Mouse (Mus musculus) lung, postnatal 0 days (tissue): ENCODE measurements around the gene Parvb. TPM values are rescaled to one million over a fixed set of nuclear protein-coding genes. Genes with fewer than 3 reads are reported as not detected.

ENCODE experiments used
- ATAC-seq: fragments of 200-750 bp; cut with Nextera tagmentation; 2 replicates; pipeline ENCODE4 v1.8.0; 2017; ENCODE audit warnings: moderate library complexity
- DNase-seq: peaks from one replicate; pipeline ENCODE4 v3.0.0-alpha.2; 2016; ENCODE audit warnings: low spot score
- H3K27ac ChIP-seq: fragments of 300-500 bp; sonication (generic); 2 replicates; pipeline ENCODE4 v1.5.1; 2014; ENCODE audit warnings: antibody characterized with exemption, mild to moderate bottlenecking, low read length, mixed read lengths
- H3K27me3 ChIP-seq: fragments of 300-500 bp; sonication (generic); replicated peaks from 2 replicates; pipeline ENCODE4 v1.6.1; 2014; ENCODE audit warnings: low read length, mixed read lengths; ENCODE audit not compliant: insufficient read depth
- H3K36me3 ChIP-seq: fragments of 300-500 bp; sonication (generic); 2 replicates; pipeline ENCODE4 v1.6.1; 2014; ENCODE audit warnings: low read length, mixed read lengths; ENCODE audit not compliant: insufficient read depth
- H3K4me1 ChIP-seq: fragments of 300-500 bp; sonication (generic); 2 replicates; pipeline ENCODE4 v1.6.1; 2014; ENCODE audit warnings: antibody characterized with exemption, low read depth, low read length, mixed read lengths; ENCODE audit not compliant: insufficient read depth
- H3K4me2 ChIP-seq: fragments of 300-500 bp; sonication (generic); replicated peaks from 2 replicates; pipeline ENCODE4 v1.6.1; 2014; ENCODE audit warnings: low read depth, mild to moderate bottlenecking, low read length, moderate library complexity, mixed read lengths
- H3K4me3 ChIP-seq: fragments of 300-500 bp; sonication (generic); 2 replicates; pipeline ENCODE4 v1.5.1; 2014; ENCODE audit warnings: low read depth, low read length
- H3K9ac ChIP-seq: fragments of 300-500 bp; sonication (generic); replicated peaks from 2 replicates; pipeline ENCODE4 v1.6.1; 2014; ENCODE audit warnings: low read depth, mild to moderate bottlenecking
- H3K9me3 ChIP-seq: fragments of 300-500 bp; sonication (generic); 2 replicates; pipeline ENCODE4 v1.6.1; 2016; ENCODE audit warnings: low read length, mixed read lengths
- CTCF ChIP-seq: IDR thresholded peaks from 2 replicates; pipeline ENCODE4 v1.5.1; 2016; ENCODE audit warnings: antibody characterized with exemption, mild to moderate bottlenecking
- EP300 ChIP-seq: IDR thresholded peaks from 2 replicates; pipeline ENCODE4 v1.6.1; 2016; ENCODE audit warnings: antibody characterized with exemption, mild to moderate bottlenecking, control low read depth
- whole genome bisulfite sequencing: fragments of 180-500 bp; shearing (Covaris S2); extraction: QIAGEN DNeasy Blood & Tissue Kit; methylation state at CpG from one replicate; pipeline ENCODE4 v1.1.7; 2014; 5-methylcytosine and 5-hydroxymethylcytosine counted together
- polyA plus RNA-seq: library from polyadenylated mRNA; unstranded; fragments of >200 nt; fragmentation: Nextera tagmentation; extraction: Ambion mirVana; gene quantifications from 2 replicates; pipeline ENCODE4 v1.2.1, GENCODE M21; 2015

Parvb gene
- polyA plus RNA-seq, 1 experiment from 2014 or later: 8.5 TPM

DNA sequence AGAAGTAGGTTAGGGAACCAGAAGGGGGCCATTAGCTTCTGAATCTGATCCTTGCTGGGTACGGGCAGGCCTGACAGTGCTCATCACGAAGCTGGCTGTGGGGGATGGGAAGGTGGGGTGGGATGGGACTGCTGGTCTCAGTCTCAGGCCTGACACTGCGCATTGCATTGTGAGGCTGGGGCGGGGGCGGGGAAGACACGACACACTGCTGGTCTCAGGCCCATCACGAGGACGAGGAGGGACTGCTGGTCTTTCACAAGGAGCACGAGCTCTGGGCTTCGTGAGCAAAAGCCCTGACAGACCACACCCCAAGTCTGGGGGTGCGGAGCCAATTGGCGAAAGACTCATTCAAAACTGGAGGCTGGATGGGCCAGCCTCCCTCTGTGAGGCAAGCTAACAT, 93.9 kb downstream of the Parvb start:
- Histone ChIP-seq H3K27me3 (no peaks in the 10 kb centered on the region), H3K4me3 (no peak overlapping the region), H3K9me3 (no peaks in the 10 kb centered on the region), H3K4me2 (no peak overlapping the region), H3K9ac (no peak overlapping the region), H3K27ac (no peak overlapping the region), H3K4me1 (no peaks in the 10 kb centered on the region), H3K36me3 (no peaks in the 10 kb centered on the region)
- TF ChIP-seq EP300 (no peak), CTCF (no peak)
- ATAC-seq (peak; percentile 37), DNase-seq (peak; percentile 38)
- WGBS: 54% methylated on average over 12 of the region's 12 CpGs

DNA sequence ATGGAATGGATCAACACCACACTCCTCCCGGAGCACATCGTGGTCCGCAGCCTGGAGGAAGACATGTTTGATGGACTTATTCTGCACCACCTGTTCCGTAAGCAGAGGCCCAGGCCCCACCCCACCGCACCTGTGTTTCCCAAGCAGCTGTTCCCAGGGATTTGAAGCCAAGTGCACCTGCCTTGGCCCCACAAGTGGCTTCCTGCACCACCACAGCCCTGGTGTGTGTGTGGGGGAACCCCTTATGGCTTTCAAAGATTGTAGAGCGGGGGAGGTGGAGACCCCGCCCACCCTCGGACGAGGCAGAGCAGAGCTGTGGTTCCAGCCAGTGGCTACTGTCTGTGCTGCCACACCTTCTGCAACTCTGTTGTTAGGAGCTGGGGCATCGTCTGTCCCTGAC, 97.0 kb downstream of the Parvb start:
- no peak overlapping the region for H3K4me2 ChIP-seq
- WGBS: 74% methylated on average over 10 of the region's 10 CpGs
- no peak overlapping the region for H3K27ac ChIP-seq
- TF ChIP-seq EP300: no peak
- no peak for TF ChIP-seq CTCF
- H3K9me3 ChIP-seq: no peaks in the 10 kb centered on the region
- no peak for DNase-seq
- no peak for ATAC-seq
- no peak overlapping the region for H3K4me3 ChIP-seq
- no peak overlapping the region for H3K9ac ChIP-seq
- no peaks in the 10 kb centered on the region for H3K36me3 ChIP-seq
- no peaks in the 10 kb centered on the region for H3K27me3 ChIP-seq
- H3K4me1 ChIP-seq: no peaks in the 10 kb centered on the region

DNA sequence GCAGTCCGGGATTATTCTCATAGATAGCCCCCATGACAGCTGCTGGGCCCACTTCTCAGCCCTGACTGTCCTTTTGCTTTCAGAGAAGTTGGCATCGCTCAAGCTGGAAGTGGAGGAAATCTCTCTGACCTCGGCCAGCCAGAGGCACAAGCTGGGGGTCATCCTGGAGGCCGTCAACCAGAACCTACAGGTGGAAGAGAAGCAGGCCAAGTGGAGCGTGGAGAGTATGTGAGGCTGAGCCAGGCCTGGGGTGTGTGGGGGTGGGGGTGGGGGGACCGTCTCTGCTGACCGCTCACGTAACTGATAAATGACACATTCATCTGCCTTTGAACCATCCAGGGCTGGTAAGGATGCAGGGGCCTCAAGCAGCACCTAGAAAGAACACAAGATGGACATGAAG, 98.1 kb downstream of the Parvb start:
- WGBS: 87% methylated on average over 8 of the region's 8 CpGs
- Histone ChIP-seq H3K4me1 (no peaks in the 10 kb centered on the region), H3K9me3 (no peaks in the 10 kb centered on the region), H3K9ac (no peak overlapping the region), H3K4me2 (no peak overlapping the region), H3K27ac (no peak overlapping the region), H3K27me3 (no peaks in the 10 kb centered on the region), H3K4me3 (no peak overlapping the region), H3K36me3 (no peaks in the 10 kb centered on the region)
- TF ChIP-seq EP300 (no peak), CTCF (no peak)
- ATAC-seq (no peak), DNase-seq (no peak)

DNA sequence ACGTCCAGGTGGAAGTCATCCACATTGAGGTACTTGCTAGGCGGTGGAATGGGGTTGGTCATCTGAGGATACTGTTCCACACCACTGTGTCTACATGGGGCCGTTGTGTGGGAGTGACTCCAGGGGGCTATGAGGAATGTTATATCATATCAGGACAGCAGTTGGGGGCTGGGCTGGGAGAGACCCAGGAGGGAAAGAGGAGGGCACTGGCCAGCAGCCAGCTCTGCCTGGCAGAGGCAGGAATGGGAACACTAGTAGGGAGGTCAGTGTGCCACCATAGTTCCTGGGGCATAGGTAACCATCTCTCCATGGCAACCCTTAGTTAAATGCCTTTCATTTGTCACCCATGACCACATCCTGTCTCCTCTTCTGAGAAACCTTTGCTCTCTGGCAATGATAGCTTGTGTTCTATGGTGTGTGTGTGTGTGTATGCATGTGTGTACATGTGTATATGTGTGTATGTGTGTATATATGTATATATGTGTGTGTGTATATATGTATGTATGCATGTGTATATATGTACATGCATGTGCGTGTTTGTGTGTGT, 99.3 kb downstream of the Parvb start:
- Histone ChIP-seq H3K4me1 (no peaks in the 10 kb centered on the region), H3K36me3 (no peaks in the 10 kb centered on the region), H3K27ac (no peak overlapping the region), H3K27me3 (no peaks in the 10 kb centered on the region), H3K4me2 (no peak overlapping the region), H3K4me3 (no peak overlapping the region), H3K9ac (no peak overlapping the region), H3K9me3 (no peaks in the 10 kb centered on the region)
- DNase-seq (no peak), ATAC-seq (no peak)
- 72% methylated on average over 4 of the region's 4 CpGs for WGBS
- TF ChIP-seq EP300 (no peak), CTCF (no peak)

DNA sequence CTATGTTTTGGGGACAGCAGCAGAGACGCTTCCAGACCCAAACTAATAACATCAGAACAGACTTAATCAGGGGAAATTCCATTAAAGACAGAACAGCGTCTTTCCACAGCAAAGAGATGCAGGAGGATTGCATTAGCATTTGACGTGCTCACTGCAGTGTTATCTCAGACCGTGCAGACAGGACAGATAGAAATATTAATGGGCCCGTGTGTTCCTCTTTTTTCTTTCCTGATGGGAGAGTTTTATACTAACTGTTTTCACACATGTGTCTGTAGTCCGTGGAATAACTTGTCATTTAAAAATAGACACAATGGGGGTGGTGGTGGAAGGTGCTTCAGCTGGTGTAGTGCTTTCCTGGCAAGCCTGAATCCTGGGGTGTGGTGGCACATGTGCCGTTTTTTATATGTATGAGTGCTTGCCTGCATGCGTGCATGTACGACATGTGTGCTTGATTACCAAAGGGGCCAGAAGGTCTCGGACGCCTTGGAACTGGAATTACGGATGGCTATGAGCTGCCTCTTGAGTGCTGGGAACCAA, 104.5 kb downstream of the Parvb start:
- Histone ChIP-seq H3K27ac (no peak overlapping the region), H3K4me3 (no peak overlapping the region), H3K9ac (no peak overlapping the region), H3K36me3 (no peaks in the 10 kb centered on the region), H3K4me1 (no peaks in the 10 kb centered on the region), H3K27me3 (no peaks in the 10 kb centered on the region), H3K4me2 (no peak overlapping the region), H3K9me3 (no peaks in the 10 kb centered on the region)
- DNase-seq: no peak
- no peak for ATAC-seq
- TF ChIP-seq EP300: no peak
- no peak for TF ChIP-seq CTCF
- 62% methylated on average over 12 of the region's 12 CpGs for WGBS

DNA sequence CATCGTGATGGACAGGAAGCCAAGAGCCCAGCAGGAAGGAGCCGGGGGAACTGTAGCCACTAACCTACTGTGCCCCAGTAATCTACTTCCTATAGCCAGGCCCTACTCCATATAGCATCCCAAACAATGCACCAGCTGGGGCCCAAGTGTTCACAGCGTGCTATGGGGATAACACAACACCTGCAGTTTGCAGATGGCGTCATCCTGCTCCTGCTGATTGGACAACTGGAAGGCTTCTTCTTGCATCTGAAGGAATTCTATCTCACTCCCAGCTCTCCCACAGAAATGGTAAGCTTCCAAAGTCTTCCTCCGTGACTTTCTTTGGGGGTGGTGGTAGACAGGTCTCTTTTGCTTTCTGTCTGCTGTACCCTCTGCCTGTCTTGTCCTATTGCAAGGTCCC, 105.8 kb downstream of the Parvb start:
- 69% methylated on average over 5 of the region's 5 CpGs for WGBS
- DNase-seq: no peak

DNA sequence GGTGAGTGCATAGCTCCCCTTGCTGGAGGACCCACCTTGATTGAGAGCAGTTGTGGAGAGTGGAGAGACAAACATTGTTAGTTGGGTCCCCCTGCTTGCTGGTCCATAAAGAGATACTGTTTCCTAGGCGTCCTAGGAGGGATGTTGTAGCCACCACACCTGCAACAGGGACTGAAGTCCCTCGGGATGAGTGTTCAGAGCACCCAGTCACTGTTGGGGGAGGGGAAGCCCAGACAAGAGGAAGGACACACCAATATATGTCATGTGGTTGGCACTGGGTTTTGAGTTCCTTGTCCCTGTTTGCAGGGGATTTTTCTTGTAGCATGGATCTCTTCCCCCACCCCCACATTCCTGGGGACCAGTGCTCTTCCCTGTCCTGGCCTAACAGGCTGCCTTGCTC, 109.1 kb downstream of the Parvb start:
- 48% methylated on average over 2 of the region's 2 CpGs for WGBS
- H3K4me1 ChIP-seq: no peaks in the 10 kb centered on the region
- no peak overlapping the region for H3K27ac ChIP-seq
- H3K9me3 ChIP-seq: no peaks in the 10 kb centered on the region
- H3K36me3 ChIP-seq: no peaks in the 10 kb centered on the region
- no peak for TF ChIP-seq CTCF
- no peak for DNase-seq
- H3K4me3 ChIP-seq: no peak overlapping the region
- H3K9ac ChIP-seq: no peak overlapping the region
- no peak for ATAC-seq
- no peaks in the 10 kb centered on the region for H3K27me3 ChIP-seq
- H3K4me2 ChIP-seq: no peak overlapping the region

More for the DNA sequence above, 105.8 kb downstream of the Parvb start:
- H3K4me1 ChIP-seq: no peaks in the 10 kb centered on the region
- no peaks in the 10 kb centered on the region for H3K9me3 ChIP-seq
- H3K27ac ChIP-seq: no peak overlapping the region
- no peak overlapping the region for H3K4me2 ChIP-seq
- no peak for TF ChIP-seq EP300
- no peak for TF ChIP-seq CTCF
- no peak overlapping the region for H3K4me3 ChIP-seq
- no peak for ATAC-seq
- no peak overlapping the region for H3K9ac ChIP-seq
- no peaks in the 10 kb centered on the region for H3K36me3 ChIP-seq
- no peaks in the 10 kb centered on the region for H3K27me3 ChIP-seq
